Mouse (Mus musculus) cerebellum, adult 9-10 months (tissue): ENCODE results near the gene Dlx5.

Experiments used
- DNase-seq: peaks from one replicate; pipeline ENCODE4 v3.0.0; 2022

Dlx5 gene

DNA sequence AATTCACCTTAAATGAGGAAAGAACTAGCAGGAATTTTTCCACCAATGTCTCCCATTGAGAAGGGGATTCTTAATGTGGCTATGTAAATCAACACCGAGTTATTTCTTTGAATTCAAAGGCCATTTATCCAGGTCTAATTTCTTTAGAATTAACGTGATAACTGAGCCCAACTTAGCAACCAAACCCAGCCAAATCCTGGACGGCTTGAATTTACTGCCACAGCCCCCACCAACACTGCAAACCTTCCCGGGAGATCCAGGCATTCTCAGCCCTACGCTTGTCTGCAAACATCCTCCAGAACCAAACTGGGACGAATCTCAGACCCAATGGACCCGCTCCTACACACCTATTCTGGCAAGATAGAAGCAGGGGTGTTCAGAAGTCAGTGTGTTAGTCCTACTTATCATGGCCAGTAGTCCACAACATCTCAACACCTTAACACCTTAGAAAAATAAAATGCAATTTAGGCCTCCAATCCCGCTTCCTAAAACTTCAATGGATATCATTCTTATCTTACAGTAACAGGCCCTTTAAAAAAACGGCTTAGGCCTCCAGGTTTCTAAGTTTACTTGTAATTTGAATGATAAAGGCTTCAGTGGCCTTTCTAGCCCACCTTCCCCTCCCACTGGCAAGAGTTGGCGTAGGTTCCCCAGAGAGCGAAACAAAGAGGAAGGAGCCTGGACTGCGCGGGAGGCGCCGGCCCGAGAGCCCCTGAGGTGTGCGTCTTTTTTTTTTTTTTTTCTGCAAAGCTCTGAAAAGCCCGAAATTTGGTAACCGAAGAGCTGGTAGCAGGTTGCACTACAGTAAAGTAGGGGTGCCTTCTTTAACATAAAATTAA, 22.6 kb downstream of the Dlx5 start:
- DNase-seq: no peak

DNA sequence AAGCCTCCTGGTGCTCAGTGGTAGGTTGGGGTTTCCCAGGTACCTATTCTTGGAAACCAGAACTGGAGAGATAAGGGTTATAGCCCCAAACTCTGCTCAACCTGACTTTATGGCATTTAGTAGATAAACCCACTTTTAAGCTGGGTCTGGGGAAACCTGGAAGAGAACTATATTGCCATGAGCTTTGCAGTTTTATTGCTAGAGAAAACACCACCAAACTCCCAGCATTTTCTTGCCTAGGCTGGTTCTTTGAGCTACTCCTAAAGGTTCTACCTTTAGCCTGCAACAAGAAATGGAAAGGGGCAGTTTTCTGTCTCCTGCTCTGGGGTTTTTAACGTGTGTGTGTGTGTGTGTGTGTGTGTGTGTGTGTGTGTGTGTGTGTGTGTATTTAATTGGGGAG, 23.3 kb downstream of the Dlx5 start:
- no peak for DNase-seq

DNA sequence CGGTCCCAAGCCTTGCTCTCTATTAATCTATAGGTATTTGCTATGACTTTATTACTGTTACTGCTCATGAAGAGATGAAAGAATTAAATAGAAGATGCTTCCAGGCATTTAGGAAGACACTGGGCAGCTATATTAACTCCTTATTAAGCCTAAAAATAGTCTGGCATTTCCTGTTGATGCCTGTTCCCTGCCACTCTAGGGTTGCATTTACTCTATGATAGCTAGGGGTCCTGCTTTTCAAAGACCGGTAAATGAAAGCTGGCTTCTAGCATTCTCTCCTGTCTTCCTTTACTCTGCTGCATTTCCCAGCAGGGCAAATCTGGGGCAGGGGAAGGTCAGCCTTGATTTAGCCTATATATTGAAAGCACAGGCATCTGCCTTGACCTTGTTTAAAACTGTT, 24.1 kb downstream of the Dlx5 start:
- DNase-seq: no peak

DNA sequence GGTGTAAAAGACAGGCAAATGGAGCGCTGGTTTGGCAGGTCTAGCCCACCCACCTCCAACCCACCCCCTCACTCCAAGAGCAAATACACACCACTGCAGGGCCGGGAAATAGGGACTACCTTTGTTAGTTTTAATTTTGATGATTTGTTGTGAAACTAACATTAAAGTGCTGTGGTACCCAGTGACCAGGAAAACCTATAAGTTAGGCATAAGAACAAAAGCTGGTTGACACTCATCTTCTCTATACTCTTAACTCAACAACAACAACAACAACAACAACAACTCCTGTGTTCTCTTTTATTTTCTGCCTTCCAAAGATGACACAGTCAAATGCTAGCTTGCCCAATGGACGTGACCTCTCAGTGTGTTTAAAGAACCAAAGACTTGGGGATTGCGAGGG, 25.0 kb downstream of the Dlx5 start:
- no peak for DNase-seq

DNA sequence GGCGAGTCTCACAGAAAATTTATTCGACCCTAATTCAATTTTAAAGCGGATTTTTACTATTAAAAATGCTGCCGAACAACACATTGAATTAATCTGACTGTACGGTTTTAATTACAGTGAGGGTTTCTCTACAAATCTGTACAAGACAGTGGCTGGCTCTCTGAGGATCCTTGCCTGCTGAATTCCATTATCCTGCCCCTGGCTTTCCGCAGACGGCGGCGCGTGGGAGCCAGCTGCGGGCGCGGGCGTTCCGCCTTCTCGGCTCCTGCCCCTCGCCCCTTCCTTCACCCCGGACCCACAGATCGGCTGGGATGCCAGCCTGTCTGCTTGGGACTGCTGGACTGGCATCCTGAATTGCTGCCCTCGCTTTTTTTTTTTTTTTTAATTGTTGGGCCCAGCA, 25.6 kb downstream of the Dlx5 start:
- DNase-seq: no peak

DNA sequence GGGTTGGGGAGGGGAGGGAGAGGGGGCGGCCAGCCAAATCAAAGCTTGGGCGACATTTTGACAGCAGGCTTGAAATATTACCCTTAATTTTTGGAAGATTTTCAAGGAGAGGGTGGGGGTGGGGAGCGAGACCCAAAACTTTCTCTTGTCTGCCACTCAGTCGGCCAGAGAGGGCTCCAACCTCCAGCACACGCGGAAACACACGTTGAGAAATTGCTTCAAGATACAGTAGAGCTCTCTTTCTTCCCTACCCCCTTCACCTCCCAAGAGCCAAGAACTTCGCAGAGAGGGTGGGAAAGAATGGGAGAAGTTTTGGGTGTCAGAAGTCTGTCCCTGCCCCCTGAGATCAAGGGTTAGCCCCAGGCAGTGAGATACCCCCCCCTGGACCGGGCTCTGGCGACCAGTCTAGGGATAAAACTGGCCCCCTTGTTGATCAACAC, 26.1 kb downstream of the Dlx5 start:
- no peak for DNase-seq

DNA sequence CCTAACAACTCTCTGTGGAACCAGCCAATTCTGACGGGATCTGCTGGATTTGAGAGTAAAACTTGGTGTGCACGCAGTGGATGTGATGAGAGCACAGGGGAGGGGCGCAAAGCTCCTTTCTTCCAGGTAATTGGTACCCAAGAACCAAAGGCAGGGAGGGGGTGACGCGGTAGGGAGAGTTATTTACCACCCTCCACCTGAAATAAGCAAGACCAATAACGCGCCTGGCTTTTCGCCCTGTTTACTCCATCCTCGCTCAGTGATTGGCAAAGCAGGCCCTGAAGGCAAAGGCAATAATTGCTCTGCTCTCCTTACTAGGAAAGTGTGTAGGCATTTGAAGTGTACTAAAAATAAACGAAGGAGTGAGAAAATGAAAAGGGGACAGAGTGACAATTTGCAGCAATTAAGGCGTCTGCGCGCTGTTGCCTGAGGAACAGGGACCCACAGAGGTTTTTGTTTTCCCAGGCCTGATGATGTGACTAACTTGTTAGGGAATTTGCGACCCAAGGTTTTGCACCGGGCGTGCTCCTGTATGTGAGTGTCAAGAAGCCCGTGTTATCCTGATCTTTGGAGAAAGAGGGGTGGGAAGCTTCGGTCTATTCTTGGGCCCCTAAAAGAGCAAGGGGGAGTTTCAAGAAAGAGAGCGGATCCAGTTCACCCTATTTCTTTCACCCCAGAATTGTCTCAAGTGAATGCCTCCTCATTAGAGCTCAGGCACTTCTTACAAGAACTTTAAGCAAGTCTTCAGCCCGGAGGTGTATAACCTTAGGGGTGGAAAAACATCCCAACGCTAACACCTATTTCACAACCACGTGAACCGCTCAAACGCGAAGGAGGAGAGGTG, 26.8 kb downstream of the Dlx5 start:
- no peak for DNase-seq

DNA sequence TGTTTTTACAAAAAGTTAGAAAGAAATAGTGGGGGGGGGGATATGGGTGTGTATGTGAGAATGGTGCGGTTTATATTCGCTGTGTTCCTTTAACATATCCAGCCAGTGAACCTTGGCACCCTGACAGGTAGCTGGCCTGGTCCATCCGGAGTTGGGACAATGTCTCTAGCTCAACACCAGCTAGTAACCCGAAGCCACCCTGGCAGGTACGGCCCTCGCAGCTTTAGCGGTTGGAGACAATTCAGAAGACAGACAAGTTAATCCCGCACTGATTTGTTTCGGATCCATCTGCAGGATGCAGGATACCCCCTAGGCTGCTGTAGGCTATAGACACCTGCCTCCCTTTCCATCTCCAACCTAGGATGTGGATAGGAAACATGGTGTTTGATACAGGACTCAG, 27.7 kb downstream of the Dlx5 start:
- no peak for DNase-seq

DNA sequence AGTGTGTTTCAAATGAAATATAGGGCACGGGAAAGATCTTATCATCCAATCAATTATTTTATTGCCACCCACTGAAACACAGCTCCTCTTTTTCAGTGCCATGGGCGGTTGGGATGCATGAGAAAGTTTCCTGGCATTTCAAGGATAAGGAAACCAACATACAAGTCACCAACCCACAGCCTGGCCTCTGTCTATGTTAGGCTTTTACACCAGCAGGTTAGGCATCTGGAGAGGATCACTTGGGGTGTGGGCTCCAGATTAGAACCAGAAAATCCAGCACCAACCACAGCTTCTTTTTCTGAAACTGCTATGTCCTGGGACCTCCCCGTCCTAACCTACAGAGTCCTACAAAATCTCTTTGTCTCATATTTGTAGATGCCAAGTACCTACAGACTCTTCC, 28.9 kb downstream of the Dlx5 start:
- no peak for DNase-seq

DNA sequence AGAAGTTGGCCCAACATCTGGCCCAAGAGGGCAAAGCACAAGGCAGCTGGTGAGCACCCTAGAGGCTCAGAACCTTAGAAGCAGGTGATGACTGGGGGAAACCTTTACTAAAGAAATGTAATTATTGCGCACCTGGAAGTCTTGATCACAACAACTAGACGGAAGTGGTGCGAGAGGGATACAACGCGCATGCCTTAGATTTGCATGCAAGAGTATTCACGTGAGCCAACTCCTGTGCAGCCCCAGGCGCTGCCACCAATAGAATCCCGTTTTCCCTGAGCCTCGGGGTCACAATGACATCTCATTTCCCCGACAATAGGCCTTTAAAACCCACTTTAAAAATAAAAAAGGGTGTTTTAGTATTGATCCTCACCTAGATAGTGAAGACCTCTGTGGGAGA, 30.7 kb downstream of the Dlx5 start:
- no peak for DNase-seq

DNA sequence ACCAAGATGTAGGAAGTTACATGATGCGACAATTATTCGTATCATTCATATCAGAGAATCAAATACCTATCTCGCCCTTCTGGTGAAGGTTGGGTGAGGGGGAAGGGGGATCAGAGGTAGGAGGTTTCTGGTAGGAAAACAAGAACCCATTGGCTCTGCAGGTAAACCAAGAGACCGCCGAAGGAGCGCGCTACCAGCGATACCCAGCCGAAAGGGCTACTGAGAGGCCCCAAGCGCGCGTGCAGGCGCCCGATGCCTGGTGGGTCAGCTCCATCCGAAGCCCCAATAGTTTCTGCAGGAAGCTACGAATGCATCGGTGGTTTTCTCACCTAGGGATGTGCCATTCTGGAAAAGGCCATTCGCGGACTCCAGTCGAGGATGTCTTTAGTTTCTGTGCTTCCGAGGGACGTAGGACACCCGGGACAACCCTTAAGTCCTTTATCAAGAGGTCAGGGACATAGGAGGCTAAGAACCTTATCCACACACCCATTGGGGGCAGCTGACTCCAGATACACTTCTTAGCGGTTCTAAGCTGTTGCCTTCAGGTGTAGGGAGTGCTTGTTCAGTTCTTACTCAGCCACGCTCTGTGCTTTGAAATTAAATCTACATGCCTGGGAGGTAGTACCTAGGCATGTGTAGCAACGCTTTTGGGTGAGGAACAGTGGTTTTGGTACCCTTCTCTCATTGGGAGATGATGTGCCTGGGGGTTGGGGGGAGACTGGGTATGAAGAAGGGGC, 31.4 kb downstream of the Dlx5 start:
- DNase-seq: no peak

DNA sequence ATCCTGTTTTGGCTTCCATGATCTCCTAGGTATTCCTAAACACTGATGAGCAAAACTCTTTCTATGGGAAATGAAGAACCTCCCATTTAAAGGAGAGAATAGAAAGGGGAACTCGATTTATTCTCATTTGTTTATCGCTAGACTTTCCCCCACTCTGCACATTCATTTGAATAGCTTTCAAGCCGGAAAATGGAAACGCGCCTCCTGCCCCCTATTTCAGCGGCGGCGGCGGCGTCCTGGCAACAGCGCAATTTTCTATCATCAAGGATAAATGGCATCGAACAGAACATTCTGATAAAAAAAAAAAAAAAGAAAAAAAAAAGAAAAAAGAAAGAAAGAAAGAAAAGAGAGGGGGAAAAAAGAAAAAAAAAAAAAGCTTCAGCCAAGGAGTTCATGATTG, 32.1 kb downstream of the Dlx5 start:
- no peak for DNase-seq

DNA sequence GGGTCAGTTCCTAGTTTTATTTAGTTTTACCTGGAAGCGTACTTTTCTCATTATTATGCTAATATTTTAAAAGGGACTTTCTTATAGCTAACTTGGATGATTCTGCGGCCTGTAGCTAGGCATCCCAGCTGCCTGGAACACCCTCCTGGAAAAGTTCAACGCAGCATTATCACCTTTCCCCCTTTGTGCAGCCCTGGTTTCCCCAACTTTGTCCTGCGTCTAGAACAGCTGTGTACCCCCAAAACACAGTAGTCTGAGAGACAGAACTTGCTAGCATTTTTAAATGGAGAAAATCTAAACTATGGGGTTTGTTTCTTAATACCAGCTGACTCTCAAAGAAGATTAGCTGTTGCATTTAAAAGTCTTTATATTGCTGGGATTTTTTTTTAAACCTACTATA, 33.3 kb downstream of the Dlx5 start:
- no peak for DNase-seq

DNA sequence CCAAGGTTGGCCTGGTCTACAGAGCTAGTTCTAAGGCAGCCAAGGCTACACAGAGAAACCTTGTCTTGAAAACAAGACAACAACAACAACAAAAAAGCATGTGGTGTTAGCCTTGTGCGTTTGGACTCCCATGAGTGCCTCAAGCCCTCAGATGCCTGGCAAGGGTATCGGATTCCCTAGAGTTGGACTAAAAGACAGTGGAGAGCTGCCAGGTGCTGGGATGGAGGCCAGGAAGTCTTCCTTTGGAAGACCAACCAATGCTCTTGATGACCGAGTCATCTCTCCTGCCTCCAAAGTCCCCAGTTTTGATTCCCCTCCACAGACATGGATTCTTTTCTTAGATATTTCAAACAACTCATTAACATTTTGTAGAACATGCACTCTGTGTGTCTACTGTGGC, 48.6 kb downstream of the Dlx5 start:
- no peak for DNase-seq

DNA sequence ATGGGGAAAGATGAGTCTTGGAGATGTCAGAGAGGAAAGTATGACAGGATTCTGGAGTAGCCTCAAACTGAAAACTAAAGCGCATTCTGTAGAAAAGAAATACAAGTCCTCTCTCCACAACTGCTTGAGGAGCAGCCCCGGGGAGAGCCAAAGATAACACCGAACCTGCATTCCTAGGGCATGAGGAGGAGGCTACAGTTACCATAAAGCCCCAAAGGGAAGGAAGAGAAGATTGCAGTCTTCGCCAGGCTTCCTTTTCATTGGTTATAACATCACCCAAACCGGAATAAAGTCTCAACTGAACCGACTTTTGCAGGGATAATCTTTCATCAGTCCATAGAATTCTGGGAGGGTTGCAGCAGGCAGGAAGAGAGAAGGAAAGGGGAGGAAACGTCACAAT, 51.4 kb downstream of the Dlx5 start:
- DNase-seq: no peak
